Mouse (Mus musculus) lung, postnatal 25 days (tissue): ENCODE results near the gene Rps10.
A peak's percentile ranks its signal among the peaks of the same experiment; 100 is the strongest.
"Not testable (repeated sequence)": the region's sequence is repeated elsewhere in the genome, so short reads cannot be mapped to it uniquely, and the experiment has no call there.

Experiments used
- DNase-seq: peaks from one replicate; pipeline ENCODE4 v3.0.0; 2022; ENCODE audit warnings: low spot score

The Rps10 gene

GRCm38 (mm10) chr17:27643756-27644155 is 7.3 kb upstream of the Rps10 start:
- no peak for DNase-seq

GRCm38 (mm10) chr17:27643101-27643500 is 6.6 kb upstream of the Rps10 start:
- DNase-seq, result no peak

GRCm38 (mm10) chr17:27642491-27643062 is 6.1 kb upstream of the Rps10 start:
- DNase-seq, result no peak

GRCm38 (mm10) chr17:27639851-27640250 is 3.4 kb upstream of the Rps10 start:
- not testable (repeated sequence) for DNase-seq

GRCm38 (mm10) chr17:27638921-27639332 is 2.5 kb upstream of the Rps10 start:
- no peak for DNase-seq

- DNase-seq, result no peak
These were observed 864 bp upstream of the Rps10 start for GRCm38 (mm10) chr17:27637333-27637732.

- DNase-seq, result not testable (repeated sequence)
These were observed 930 bp downstream of the Rps10 start for GRCm38 (mm10) chr17:27635575-27635903.

GRCm38 (mm10) chr17:27634871-27635574 is 1.4 kb downstream of the Rps10 start, which contains the start of gene RPS10-NUDT3:
TSS of gene RPS10-NUDT3 (minus strand) at chr17:27635222.
- peak; percentile 90 for DNase-seq

GRCm38 (mm10) chr17:27629249-27630020 is 7.0 kb downstream of the Rps10 start:
- peak; percentile 81 for DNase-seq

GRCm38 (mm10) chr17:27628376-27628775 is 8.1 kb downstream of the Rps10 start:
- no peak for DNase-seq

- no peak for DNase-seq
These were observed 9.0 kb downstream of the Rps10 start for GRCm38 (mm10) chr17:27627451-27627850.

- no peak for DNase-seq
These were observed 9.8 kb downstream of the Rps10 start for GRCm38 (mm10) chr17:27626681-27627080.

- DNase-seq, result no peak
These were observed 10.8 kb downstream of the Rps10 start for GRCm38 (mm10) chr17:27625455-27626251.

- DNase-seq, result peak; percentile 88
These were observed 12.8 kb downstream of the Rps10 start, which contains the start of gene Nudt3 for GRCm38 (mm10) chr17:27623360-27624326. TSS of gene Nudt3 (minus strand) at chr17:27623495.

GRCm38 (mm10) chr17:27622611-27623359 is 13.7 kb downstream of the Rps10 start:
- DNase-seq, result peak; percentile 26

- no peak for DNase-seq
These were observed 14.6 kb downstream of the Rps10 start for GRCm38 (mm10) chr17:27621705-27622531.

- no peak for DNase-seq
These were observed 15.3 kb downstream of the Rps10 start for GRCm38 (mm10) chr17:27621161-27621560.

- DNase-seq, result no peak
These were observed 21.1 kb downstream of the Rps10 start for GRCm38 (mm10) chr17:27615388-27615787.

- DNase-seq, result no peak
These were observed 23.5 kb downstream of the Rps10 start for GRCm38 (mm10) chr17:27613016-27613415.
